Mouse (Mus musculus) stomach, postnatal 0 days (tissue): ENCODE measurements around the gene Pqbp1.
A peak's percentile ranks its signal among the peaks of the same experiment; 100 is the strongest.

Experiments
- CTCF ChIP-seq: IDR thresholded peaks from 2 replicates; pipeline ENCODE4 v1.5.1; 2016; ENCODE audit warnings: antibody characterized with exemption, low read depth, mild to moderate bottlenecking, moderate library complexity
- EP300 ChIP-seq: optimal IDR thresholded peaks from 2 replicates; pipeline ENCODE3; 2016; ENCODE audit warnings: antibody characterized with exemption

GRCm38 (mm10) chrX:7883841-7884567 is 15.1 kb downstream of the Pqbp1 start, which contains the start of gene Slc35a2:
- TF ChIP-seq CTCF = peak; percentile 49
- TF ChIP-seq EP300 = no peak
